Mouse (Mus musculus): ENCODE results near the gene H6pd.
A peak's percentile ranks its signal among the peaks of the same experiment; 100 is the strongest.

Gene H6pd

GRCm38 (mm10) chr4:149975291-149975690 lies 33.5 kb downstream of the H6pd start:
- no peak for DNase-seq (ENCODE audit: low spot score)

GRCm38 (mm10) chr4:149971393-149971792 lies 37.4 kb downstream of the H6pd start:
- DNase-seq (ENCODE audit: low spot score): no peak

- DNase-seq (ENCODE audit: low spot score): no peak
Measured at GRCm38 (mm10) chr4:149968526-149968925, 40.3 kb downstream of the H6pd start.

- DNase-seq (ENCODE audit: low spot score): no peak
Measured at GRCm38 (mm10) chr4:149966963-149967362, 41.9 kb downstream of the H6pd start.

- DNase-seq (ENCODE audit: low spot score): peak; percentile 61
Measured at GRCm38 (mm10) chr4:149966252-149966651, 42.6 kb downstream of the H6pd start.

- no peak for DNase-seq (ENCODE audit: low spot score)
Measured at GRCm38 (mm10) chr4:149965672-149966071, 43.2 kb downstream of the H6pd start.

- no peak for DNase-seq (ENCODE audit: low spot score)
Measured at GRCm38 (mm10) chr4:149965242-149965641, 43.6 kb downstream of the H6pd start.

- no peak for DNase-seq (ENCODE audit: low spot score)
Measured at GRCm38 (mm10) chr4:149964770-149965169, 44.1 kb downstream of the H6pd start.

GRCm38 (mm10) chr4:149964285-149964684 lies 44.5 kb downstream of the H6pd start:
- no peak for DNase-seq (ENCODE audit: low spot score)

- no peak for DNase-seq (ENCODE audit: low spot score)
Measured at GRCm38 (mm10) chr4:149960391-149960790, 48.4 kb downstream of the H6pd start.

- no peak for DNase-seq (ENCODE audit: low spot score)
Measured at GRCm38 (mm10) chr4:149959816-149960215, 49.0 kb downstream of the H6pd start.

- DNase-seq (ENCODE audit: low spot score): peak; percentile 77
Measured at GRCm38 (mm10) chr4:149958566-149958965, 50.3 kb downstream of the H6pd start.

- DNase-seq (ENCODE audit: low spot score): no peak
Measured at GRCm38 (mm10) chr4:149956048-149956447, 52.8 kb downstream of the H6pd start.

GRCm38 (mm10) chr4:149955631-149956030 lies 53.2 kb downstream of the H6pd start:
- no peak for DNase-seq (ENCODE audit: low spot score)

GRCm38 (mm10) chr4:149954893-149955439 lies 53.9 kb downstream of the H6pd start, which contains the start of gene Spsb1:
TSS of gene Spsb1 (minus strand) at chr4:149955043.
- DNase-seq (ENCODE audit: low spot score): peak; percentile 98

- peak; percentile 48 for DNase-seq (ENCODE audit: low spot score)
Measured at GRCm38 (mm10) chr4:149953621-149954481, 55.0 kb downstream of the H6pd start.

- no peak for DNase-seq (ENCODE audit: low spot score)
Measured at GRCm38 (mm10) chr4:149952201-149952600, 56.6 kb downstream of the H6pd start.

GRCm38 (mm10) chr4:149951201-149951600 lies 57.6 kb downstream of the H6pd start:
- no peak for DNase-seq (ENCODE audit: low spot score)

- DNase-seq (ENCODE audit: low spot score): no peak
Measured at GRCm38 (mm10) chr4:149949691-149950090, 59.1 kb downstream of the H6pd start.

GRCm38 (mm10) chr4:149948119-149948518 lies 60.7 kb downstream of the H6pd start:
- no peak for DNase-seq (ENCODE audit: low spot score)

- no peak for DNase-seq (ENCODE audit: low spot score)
Measured at GRCm38 (mm10) chr4:149947396-149947795, 61.4 kb downstream of the H6pd start.

GRCm38 (mm10) chr4:149945194-149945593 lies 63.6 kb downstream of the H6pd start:
- no peak for DNase-seq (ENCODE audit: low spot score)

GRCm38 (mm10) chr4:149944214-149944613 lies 64.6 kb downstream of the H6pd start:
- no peak for DNase-seq (ENCODE audit: low spot score)
